Comparison of ENCODE assay signal across 26 mouse cellular contexts in genomic region chr3:143619125-143619524, GRCm38 (mm10).
A peak's percentile ranks its signal among the peaks of the same experiment; 100 is the strongest.
DNase-seq lines count a peak whose midpoint lies in the region; ATAC-seq and TF ChIP-seq lines count a peak whose summit lies in the region.
"Had no signal": no experiment of that assay in that cellular context is flagged by ENCODE, and none has a peak within 500 bp of the region (broad histone marks: within the 10 kb centered on the region; RNA-seq: fewer than 3 reads in every experiment).

No protein-coding gene starts in this region.

- H3K4me3 ChIP-seq in lung, embryonic 14.5 days (ENCODE audit: low read depth, low read length): no peak overlapping the region
- H3K4me3 ChIP-seq: embryonic facial prominence, embryonic 13.5 days; embryonic facial prominence, embryonic 15.5 days; erythroblast, embryonic 14.5 days; forebrain, embryonic 10.5 days; forebrain, embryonic 12.5 days had no signal

- H3K9ac ChIP-seq in lung, embryonic 14.5 days: no peak overlapping the region
- H3K9ac ChIP-seq: embryonic facial prominence, embryonic 13.5 days; embryonic facial prominence, embryonic 15.5 days; forebrain, embryonic 12.5 days had no signal

- no peak for ATAC-seq in lung, embryonic 14.5 days (ENCODE audit: insufficient read depth)
- peak; percentile 65 for ATAC-seq in granulocyte monocyte progenitor cell, adult 5-6 weeks (replicated peaks; ENCODE audit: poor library complexity, severe bottlenecking)
- ATAC-seq: activated CD4-positive, CD25-positive, alpha-beta regulatory T cell, adult 4 months; forebrain, embryonic 14.5 days; forebrain, embryonic 16.5 days; Patski had no signal

- H3K27ac ChIP-seq in lung, embryonic 14.5 days (ENCODE audit: low read depth): no peak overlapping the region
- H3K27ac ChIP-seq: embryonic facial prominence, embryonic 13.5 days; embryonic facial prominence, embryonic 15.5 days; forebrain, embryonic 10.5 days; forebrain, embryonic 12.5 days had no signal

- peak; percentile 10 for DNase-seq in adrenal gland, postnatal 14 days
- no peak for DNase-seq in adrenal gland, postnatal 36 days
- peak; percentile 29 for DNase-seq in lung, embryonic 14.5 days
- DNase-seq in lung, postnatal 4 days: no peak
- DNase-seq in 416B (ENCODE audit: low read depth): peak; percentile 3
- no peak for DNase-seq in thymus, postnatal 0 days (ENCODE audit: low spot score)
- DNase-seq in urinary bladder, postnatal 4 days (ENCODE audit: low spot score in 2 of 2): no peak
- DNase-seq: adrenal gland, adult 2 months; adrenal gland, postnatal 10 days; cerebellum, adult 11 months; cerebellum, adult 18-20 months; cerebellum, adult 8-10 months; cerebellum, adult 9-11 months; cerebellum, postnatal 14 days; cerebellum, postnatal 36 days; embryo, embryonic 11 days had no signal

- H3K36me3 ChIP-seq in lung, embryonic 14.5 days (ENCODE audit: insufficient read depth): no peaks in the 10 kb centered on the region
- H3K36me3 ChIP-seq: embryonic facial prominence, embryonic 13.5 days; embryonic facial prominence, embryonic 15.5 days; forebrain, embryonic 10.5 days; forebrain, embryonic 12.5 days had no signal

- no peak for TF ChIP-seq CTCF in lung, embryonic 14.5 days (IDR thresholded peaks at IDR 0.05; ENCODE audit: low read depth)

- no peak overlapping the region for H3K4me2 ChIP-seq in lung, embryonic 14.5 days
- H3K4me2 ChIP-seq: embryonic facial prominence, embryonic 13.5 days; embryonic facial prominence, embryonic 15.5 days; forebrain, embryonic 12.5 days had no signal

- no peaks in the 10 kb centered on the region for H3K9me3 ChIP-seq in lung, embryonic 14.5 days (ENCODE audit: low read depth, low read length)
- H3K9me3 ChIP-seq: embryonic facial prominence, embryonic 13.5 days; embryonic facial prominence, embryonic 15.5 days; forebrain, embryonic 10.5 days; forebrain, embryonic 12.5 days had no signal

- 31% methylated on average over 1 of the region's 1 CpGs for WGBS in lung, embryonic 14.5 days

- no peaks in the 10 kb centered on the region for H3K4me1 ChIP-seq in lung, embryonic 14.5 days (ENCODE audit: insufficient read depth)
- H3K4me1 ChIP-seq: embryonic facial prominence, embryonic 13.5 days; embryonic facial prominence, embryonic 15.5 days; forebrain, embryonic 12.5 days had no signal

- H3K27me3 ChIP-seq in lung, embryonic 14.5 days (ENCODE audit: insufficient read depth, low read length): no peaks in the 10 kb centered on the region
- H3K27me3 ChIP-seq: embryonic facial prominence, embryonic 13.5 days; embryonic facial prominence, embryonic 15.5 days; forebrain, embryonic 12.5 days; Patski had no signal

Comparison
In these comparisons a context has a peak if more than half of its experiments do, and no peak if none do; other contexts are left out.
1. DNase-seq: peak in adrenal gland, postnatal 14 days (single experiment), lung, embryonic 14.5 days (single experiment) and 416B (single experiment); none in adrenal gland, postnatal 36 days (0 of 2), lung, postnatal 4 days (0 of 2), thymus, postnatal 0 days (single experiment) and urinary bladder, postnatal 4 days (0 of 2).